Mouse (Mus musculus) ES-E14 (cell line): ENCODE data around the gene Rbm28.

Experiments used
- CHD2 ChIP-seq: IDR thresholded peaks from 2 replicates; pipeline ENCODE4 v1.6.1; 2014; ENCODE audit warnings: mild to moderate bottlenecking, low read depth, low read length, inconsistent platforms
- HCFC1 ChIP-seq: IDR thresholded peaks from 2 replicates; pipeline ENCODE4 v1.6.1; 2012; ENCODE audit warnings: low read length, inconsistent platforms, borderline replicate concordance; ENCODE audit not compliant: insufficient read depth
- ZC3H11A ChIP-seq: IDR thresholded peaks from 2 replicates; pipeline ENCODE4 v1.6.1; 2012; ENCODE audit warnings: low read depth, mild to moderate bottlenecking, inconsistent platforms, low read length, borderline replicate concordance
- ZNF384 ChIP-seq: IDR thresholded peaks from 2 replicates; pipeline ENCODE4 v1.6.1; 2012; ENCODE audit warnings: low read depth, low read length, inconsistent platforms

- TF ChIP-seq ZNF384 (no peak), CHD2 (no peak), ZC3H11A (no peak), HCFC1 (no peak)
Observed at GRCm38 (mm10) chr6:29193961-29194750, 29.4 kb upstream of the Rbm28 start.
